Mouse (Mus musculus) skeletal muscle tissue, adult 2 months (tissue): Measurements from ENCODE around the gene Tenm2.

ENCODE experiments used
- DNase-seq: peaks from one replicate; pipeline ENCODE4 v3.0.0-alpha.2; 2012; ENCODE audit warnings: low read depth, low spot score

Tenm2 gene

DNA sequence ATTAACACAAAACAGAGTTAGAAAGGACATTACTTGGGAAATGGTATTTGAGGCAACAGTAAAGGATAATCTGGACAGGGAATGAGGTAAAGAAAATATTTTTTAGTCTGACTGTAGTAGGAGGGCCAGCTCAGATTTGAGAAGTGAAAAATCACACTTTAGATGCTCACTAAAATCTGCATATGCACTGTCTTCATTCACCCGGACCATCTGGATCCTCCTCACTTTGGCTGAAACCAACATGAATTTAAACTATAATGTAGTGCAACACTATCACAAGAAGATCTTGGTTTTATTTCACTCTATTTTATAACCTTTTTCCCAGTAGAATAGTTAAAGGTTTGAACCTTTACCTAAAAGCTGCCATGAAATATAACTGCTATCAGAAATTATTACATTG is 326.7 kb downstream of the Tenm2 start:
- no peak for DNase-seq

DNA sequence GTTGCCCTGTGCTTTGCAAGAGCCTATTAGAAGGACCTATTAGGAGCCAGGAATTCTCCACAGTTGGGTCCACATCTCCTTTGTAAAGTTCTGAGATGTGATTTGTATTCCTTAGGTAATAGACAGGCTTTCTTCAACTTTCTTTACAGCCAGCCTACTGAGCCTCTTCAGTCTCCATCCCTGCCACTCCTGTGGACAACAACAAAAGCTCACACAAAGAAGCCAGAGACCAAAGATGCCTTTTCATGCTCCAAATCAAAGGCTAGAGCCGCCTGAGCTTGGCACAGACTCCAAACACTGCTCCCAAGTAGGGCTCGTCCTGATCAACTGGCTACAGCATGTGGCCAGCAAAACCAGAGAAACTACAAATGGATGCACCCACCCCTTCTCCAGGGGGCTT is 333.5 kb downstream of the Tenm2 start:
- DNase-seq = no peak

DNA sequence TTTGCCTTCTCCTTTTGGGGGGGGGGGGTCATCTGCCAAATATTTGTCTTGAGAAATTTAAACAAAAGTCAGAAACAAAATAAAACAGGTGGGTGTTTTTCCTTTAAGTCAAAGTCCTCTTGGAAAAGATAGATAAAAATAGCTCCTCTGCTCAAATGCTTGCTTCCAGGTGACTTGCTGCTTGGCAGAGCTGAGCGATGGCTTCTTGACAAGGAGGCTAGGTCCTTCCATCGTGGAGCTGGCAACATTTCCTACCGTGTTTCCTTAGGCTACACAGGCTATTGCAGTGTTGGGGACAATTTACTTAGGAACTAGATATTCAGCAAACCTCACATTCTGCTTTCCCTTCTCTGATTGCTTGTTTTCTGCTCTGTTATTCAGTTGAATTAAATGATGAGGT is 342.7 kb downstream of the Tenm2 start:
- no peak for DNase-seq

DNA sequence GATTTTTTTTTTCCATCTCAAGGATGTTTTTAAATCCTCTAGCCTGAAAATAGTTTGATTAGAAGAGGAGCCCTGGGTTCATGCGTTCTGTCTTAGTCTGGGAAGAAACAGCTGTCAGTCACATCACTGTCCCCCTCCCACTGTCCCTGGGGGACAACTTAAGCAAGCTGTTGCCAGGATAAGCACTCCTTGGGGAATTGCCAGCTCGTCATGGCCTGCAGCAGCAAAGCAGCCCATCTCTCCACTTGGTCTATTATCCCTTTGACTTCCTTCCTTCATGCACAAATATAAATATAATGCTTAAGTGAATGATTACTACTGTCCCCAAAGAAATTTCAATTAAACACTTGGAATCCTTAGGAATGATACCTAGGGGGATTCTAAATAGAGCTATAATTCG is 344.7 kb downstream of the Tenm2 start:
- no peak for DNase-seq

DNA sequence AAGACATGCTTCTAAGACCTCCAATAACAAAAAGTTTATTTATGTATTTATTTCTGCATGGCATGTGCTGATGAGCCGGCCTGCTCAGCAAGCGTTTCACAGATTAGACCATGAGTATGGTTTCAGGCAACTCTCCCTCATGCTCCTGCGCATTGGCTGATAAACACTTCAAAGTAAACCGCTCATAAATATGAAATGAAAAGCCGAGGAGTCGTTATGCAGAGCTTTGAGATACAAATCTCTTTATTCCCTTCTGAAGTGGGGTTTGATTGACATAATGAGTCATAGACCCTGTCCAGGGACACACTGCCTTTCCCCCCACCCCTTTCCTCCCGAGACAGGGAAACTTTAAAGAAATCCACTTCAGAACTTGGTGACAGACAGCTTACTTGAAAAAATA is 348.3 kb downstream of the Tenm2 start:
- DNase-seq = no peak

DNA sequence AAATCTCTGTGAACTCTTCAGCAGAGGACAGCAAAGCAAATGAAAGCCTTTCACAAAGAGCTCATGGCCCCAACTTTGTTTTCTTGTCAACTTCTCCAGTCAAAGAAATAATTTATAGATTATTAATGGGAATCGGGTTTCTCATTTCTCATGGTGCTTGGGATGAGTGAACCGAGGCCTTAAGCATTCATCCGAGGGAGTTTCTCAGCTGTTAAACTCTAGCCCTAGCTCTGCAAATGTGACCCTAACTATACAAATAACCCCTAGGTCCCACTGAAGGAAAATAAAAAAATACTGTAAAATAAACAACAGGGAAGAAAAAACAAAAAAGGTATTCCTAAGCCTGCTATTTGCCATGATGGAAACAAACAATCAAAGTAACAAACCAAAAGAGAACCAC is 349.6 kb downstream of the Tenm2 start:
- no peak for DNase-seq

DNA sequence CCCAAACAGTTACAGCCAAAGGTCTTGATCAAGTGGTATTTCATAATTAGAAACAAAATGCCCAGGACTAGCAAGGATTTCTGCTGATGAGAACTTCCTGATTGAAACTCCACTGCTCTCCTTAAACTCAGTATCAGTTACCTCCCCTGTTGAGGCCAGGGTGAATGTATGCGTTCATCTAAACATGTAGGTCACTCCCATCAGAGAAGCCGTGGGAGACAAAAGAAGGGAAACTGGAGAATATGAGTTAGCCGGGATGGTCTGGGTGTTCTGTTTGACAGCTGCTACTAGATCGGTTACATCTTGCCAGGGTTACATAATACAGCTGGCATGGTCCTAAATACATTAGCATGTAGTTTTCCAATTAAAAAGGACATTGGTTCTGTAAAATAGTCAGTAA is 362.8 kb downstream of the Tenm2 start:
- DNase-seq = no peak

DNA sequence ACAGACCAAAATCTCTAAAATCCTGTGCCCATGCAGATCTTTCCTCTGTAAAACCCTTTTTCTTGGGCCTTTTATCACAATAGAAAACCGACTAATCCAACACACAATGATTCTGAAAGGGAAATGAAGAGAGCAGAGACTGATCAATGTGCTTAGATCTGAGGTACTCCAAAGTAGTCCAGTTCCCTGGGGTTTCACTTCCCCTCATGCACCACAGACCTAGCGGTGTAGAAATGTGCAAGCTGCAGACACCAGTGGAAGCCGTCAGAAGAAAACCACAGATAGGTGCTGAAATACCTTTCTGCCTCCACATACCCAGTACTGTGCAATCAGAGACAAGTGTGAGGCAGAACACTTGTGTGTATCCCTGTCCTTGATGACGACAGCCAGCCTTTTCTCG is 365.2 kb downstream of the Tenm2 start:
- no peak for DNase-seq

DNA sequence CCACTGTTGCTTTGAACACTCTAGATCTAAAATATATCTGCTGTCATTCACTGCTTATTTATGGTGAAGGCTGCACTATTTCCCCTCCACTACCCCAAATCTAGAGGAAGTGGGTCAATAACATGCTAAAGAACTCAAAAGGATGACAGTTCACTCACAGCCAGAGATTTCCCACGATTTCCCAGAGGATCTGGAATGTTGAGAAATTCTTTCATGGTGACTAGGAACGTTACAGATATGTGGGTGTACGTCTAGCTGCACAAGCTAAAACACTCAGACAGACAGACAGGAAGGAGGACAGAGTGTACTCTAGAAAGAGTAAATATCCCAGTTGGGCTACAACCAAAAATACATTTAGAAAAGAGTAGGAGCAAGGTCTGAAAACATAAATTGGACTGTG is 384.1 kb downstream of the Tenm2 start:
- DNase-seq = no peak

DNA sequence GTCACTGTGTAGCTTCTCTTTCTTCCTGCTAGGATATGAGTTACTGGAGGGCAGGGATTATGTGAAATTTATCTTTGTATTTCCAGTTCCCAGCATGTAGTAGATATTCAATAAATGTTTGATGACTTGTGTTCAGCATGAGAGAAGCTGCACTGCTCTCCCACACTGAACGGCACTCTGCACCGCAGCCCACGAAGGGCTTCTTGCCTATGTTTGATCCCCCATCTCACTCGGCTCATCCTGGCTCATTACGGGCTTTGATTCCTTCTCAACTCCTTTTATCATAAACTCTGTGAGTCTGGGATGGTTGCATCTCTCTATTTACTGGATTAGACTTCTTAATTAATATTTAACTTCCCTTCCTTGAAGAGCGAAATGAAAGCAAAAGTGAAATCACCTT is 388.3 kb downstream of the Tenm2 start:
- no peak for DNase-seq

DNA sequence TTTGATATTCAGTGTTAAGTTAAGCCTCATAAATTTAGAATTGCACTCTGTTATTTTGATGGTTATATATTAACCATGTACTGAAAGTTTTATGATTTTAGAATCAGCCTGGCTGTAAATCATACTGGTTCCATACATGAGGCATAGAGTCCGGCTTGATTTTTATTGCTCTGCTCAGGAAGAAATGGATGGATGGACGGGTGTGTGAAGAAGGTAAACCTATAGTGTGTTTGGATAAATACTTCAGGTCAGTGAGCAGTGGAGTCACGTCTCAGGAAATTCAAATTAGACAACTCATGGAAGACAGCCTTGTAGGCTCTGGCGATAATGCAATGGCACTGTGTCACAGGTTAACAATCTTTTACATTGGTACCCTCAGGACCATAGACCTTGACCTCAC is 402.9 kb downstream of the Tenm2 start:
- no peak for DNase-seq

DNA sequence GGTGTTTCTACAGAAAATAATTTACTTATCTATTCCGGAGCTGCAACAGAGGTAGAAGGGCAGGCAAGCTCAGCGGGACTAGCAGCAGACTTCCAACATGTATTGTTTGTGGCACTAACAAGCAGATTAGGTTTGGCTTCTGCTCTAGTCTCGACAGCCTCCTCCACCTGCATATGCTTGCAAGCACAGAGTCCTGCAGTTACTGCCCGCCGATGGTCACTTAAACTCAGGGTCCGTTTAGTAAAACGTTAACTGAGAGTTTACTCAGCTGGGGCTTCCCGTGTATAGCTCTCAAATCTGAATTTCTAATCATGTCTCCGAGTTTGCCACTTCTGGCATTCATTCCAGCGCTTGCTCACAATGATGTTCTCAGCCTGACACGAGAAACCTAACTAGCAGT is 404.3 kb downstream of the Tenm2 start:
- no peak for DNase-seq

DNA sequence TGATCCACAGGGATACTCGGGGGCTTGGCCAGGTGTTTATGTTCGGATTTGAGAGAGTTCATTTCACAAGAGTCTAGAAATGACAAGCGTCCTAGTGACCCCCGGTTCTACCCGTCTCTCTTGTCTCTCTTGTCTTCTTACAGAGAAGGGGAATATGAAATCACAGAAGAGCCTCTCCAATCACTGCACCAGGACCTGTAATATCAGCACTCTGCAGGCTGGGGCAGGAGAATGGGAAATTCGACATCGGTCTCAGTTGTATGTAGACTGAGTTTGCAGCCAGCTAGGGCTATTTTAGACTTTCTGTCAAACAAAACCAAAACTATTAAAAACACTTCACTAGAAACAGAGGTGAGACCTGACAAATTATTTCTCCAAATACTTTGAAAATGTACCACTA is 411.1 kb downstream of the Tenm2 start:
- DNase-seq = no peak

DNA sequence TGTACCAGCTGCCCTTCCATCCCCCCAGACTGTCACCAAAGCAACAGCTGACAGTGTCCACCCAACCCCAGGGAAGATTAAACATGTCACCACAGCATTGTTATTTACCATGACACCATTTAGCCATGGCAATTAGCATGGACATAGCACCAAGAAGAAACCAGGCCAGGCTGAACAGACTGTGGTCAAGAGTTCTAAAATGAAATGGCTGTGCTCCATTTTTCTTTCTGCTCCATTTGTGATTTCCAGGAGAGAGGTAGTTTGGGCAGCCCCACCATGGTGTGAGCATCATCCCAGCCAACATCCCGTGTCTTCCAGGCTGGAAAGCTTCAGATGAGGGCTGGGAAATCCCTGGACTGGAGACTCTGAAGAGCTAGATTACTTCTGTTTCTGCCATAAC is 431.1 kb downstream of the Tenm2 start:
- DNase-seq = no peak

DNA sequence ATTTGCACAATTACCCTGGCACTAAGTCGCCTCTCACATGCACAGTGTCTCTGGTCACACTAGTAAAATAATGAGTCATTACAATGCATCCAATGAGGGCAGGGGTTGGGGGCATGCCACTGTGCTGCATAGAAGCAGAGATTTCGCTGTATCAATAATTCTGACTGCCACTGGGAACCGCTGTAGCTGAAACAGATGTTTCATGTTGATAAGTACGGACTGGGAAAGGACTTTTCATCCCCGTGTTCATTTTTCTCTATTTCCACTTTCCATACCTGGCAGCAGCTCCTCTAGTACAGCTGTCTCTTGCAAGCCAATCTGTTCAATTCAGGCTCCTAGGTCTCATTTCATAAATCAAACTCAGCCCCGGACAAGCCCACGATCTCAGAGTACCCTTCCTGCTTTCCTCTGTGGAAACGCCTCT is 433.5 kb downstream of the Tenm2 start:
- DNase-seq = no peak

DNA sequence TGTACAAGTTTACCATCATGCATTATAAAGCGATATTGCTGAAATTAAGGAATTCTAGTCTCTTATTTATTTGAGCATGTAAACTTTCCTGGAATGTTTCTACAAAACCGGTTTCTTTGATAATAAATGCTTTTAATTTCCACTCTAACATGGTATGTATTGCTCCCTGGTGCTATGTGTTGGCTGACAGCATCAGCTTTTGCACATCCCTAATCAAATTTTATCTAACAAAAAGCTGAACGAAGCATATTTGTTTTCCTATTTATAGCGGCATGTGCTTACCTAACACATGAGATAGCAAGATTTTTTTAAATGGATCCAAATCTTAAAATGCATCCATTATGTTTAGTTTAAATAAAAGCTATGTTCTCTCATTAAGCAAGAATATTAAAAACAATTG is 434.1 kb downstream of the Tenm2 start:
- DNase-seq = no peak

DNA sequence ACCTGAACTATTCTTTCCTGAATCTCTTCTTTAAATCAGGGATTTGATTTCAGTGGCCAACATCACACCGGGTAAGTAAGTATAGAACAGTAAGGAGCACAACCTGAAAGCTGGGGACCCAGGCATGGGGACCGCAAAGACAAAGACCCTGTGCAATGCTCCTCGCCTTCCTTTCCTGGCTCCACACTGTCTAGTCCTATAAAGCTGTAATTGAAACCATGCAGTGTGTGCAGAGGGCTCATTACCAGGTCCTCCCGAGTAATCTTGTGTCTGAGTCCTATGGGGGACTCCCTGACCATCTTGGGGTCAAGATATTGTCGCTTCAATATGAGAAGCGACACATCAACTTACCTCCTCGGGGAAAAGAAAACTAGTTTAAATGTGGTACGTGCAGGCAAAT is 436.4 kb downstream of the Tenm2 start:
- DNase-seq = no peak

DNA sequence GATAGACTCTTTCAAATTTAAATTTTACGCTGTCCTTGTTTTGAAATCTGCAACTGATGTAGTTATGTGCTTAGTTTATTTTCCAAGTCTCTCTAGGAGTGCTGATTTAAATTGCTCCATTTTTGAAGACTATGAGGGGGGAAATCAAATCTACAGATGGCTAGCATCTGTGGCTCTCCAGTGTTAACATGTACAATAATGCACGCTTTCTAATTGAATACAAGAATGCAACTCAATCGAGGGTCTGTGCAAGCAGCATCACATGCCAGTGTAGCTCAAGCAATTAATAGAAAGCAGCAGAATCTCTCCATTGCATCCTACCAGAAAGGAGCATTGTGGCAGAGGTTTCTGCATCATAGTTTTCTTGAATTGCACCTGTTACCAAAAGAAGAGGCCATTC is 477.8 kb downstream of the Tenm2 start:
- DNase-seq = no peak

DNA sequence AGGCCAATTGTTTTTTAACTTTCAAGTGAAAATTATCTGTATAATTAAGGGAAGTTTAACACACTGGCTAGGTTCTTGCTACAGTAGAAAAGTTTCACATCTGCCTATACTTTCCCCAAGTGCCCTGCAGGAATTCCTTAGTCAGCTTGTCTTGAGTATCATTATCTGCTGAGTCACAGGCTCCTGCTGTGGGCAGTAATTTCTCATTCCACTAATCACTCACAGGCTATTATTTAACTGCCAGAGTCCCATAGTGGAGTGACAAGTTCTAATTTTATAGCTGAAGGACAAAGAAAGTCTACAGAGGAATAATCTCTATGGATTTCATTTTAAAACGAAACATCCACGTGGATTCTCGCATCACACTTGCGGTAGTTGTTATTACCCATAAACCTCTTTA is 489.5 kb downstream of the Tenm2 start:
- DNase-seq = no peak

DNA sequence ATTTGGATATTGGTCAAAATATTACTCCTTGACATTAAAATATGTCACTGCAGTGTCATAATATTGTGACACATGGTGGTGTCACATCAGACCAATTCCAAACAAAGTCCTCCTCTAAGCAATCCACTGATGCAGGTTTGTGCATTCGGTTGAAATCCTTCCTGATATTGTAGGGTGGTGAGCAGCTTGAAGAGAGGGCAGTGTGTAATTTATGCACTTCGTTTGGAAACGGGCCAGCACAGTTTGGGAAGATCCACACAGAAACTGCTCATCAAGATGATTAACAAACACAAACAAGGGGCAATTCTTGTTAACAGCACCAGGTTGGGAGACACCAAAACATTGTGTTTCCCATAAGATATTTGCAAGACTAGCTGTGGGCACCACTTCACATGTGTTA is 508.0 kb downstream of the Tenm2 start:
- no peak for DNase-seq

DNA sequence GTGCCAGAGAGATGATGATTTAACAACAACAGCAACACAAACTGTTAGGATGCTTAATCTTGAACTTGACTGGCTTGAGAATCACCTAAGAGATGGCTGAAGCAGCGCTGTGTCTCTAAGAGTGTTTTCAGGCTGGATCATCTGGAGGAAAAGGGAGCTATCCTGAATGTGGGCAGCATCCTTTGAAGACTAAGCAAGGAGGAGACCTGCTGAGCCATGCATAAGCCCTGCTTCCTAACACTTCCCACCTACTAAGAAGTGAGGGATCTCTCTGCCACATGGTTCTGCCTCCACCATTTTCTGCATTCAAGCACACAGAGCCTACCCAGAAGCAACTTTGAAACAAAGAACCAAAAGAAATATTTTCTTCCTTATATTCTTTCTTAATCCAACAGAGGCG is 532.9 kb downstream of the Tenm2 start:
- DNase-seq = no peak

DNA sequence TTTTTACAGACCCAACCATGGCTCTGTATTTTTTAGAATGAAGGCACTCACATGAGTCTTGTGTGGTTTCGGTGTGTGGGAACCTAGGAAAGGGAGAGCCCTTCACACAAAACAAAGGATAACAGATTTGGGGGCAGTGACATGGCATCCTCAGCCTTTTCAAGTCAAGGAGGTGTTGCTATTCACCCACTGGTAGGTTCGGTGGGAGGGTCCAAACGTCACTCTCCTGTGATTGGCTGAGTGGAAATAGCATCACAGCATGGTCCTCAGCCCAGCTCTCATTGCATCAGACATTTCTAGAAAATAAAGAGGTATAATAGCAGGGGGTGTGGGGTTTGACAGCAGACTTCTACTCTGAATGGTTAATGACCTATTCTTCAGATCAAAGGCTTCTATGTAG is 534.8 kb downstream of the Tenm2 start:
- no peak for DNase-seq

DNA sequence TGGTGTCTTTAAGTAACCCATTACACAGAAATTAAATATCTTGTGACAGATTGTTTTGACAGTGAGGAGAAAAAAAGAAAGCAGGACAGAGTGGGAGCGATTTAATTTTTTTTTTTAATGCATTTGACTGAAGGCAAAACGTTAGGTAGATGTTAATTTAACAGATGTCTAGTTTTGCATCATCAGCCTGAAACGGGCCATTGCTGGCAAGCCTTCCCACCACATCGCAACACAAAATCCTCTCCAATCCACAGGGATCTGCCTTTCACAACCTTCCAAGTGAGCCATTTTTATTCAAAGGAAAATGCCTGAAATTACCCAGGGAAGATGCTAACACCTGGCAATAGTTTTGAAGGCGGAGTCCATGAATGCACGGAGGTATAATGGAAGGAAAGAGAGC is 535.6 kb downstream of the Tenm2 start:
- DNase-seq = no peak

DNA sequence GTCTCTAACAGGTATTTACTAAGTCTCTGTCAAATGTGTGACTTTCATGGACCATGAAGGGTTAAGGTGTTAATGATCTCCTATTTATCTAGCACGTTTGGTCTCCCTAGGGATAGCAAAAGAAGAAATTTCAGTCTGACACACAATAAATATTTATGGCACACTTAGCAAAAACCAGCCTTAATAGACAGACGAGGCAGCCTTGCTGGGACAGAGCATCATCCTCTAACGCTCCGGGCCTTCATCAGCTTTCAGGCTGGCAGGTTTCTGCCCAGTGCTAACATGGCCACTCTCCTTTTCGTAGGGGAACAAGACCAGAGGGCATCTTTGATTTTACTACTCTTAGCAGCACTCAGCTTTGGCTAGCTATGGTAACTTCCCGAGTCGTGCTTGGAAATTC is 537.5 kb downstream of the Tenm2 start:
- no peak for DNase-seq

DNA sequence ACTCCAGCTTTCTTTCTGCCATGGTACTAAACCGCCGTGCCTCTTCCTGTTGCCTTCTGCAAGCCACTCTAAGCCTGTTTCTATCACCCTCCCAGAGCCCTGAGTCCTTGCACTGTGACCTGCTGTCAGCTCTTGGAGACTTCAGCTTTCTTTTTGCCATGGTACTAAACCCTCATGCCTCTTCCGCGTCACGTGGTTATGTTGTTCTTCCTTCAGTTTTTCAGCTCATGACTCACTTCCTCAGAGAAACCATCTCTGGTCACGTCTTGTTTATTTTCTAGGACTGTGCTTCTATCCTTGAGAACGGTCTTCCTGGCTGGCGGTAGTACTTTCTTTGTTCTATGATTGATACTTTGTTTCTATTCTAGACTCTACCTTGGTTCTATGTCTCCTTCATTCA is 537.9 kb downstream of the Tenm2 start:
- no peak for DNase-seq
